27 mouse cellular contexts compared by ENCODE assay signal in genomic region chr16:93667976-93668375, GRCm38 (mm10). TPM values are rescaled to one million over a fixed set of nuclear protein-coding genes. Genes with fewer than 3 reads are reported as not detected.
DNase-seq lines count a peak whose midpoint lies in the region; ATAC-seq lines count a peak whose summit lies in the region.
"Had no signal": no experiment of that assay in that cellular context is flagged by ENCODE, and none has a peak within 500 bp of the region (broad histone marks: within the 10 kb centered on the region; RNA-seq: fewer than 3 reads in every experiment).

No protein-coding gene starts in this region.

- H3K27me3 ChIP-seq in intestine, embryonic 14.5 days (replicated peaks; ENCODE audit: control insufficient read depth, insufficient read depth, low read length), result no peaks in the 10 kb centered on the region
- H3K27me3 ChIP-seq in intestine, embryonic 15.5 days (replicated peaks), result no peaks in the 10 kb centered on the region
- H3K27me3 ChIP-seq in midbrain, embryonic 11.5 days (ENCODE audit: control insufficient read depth, insufficient read depth, low read length), result no peaks in the 10 kb centered on the region
- H3K27me3 ChIP-seq in midbrain, embryonic 15.5 days (replicated peaks), result no peaks in the 10 kb centered on the region
- no peaks in the 10 kb centered on the region for H3K27me3 ChIP-seq in hindbrain, embryonic 12.5 days
- H3K27me3 ChIP-seq: Patski had no signal

- H3K36me3 ChIP-seq in intestine, embryonic 14.5 days (ENCODE audit: control insufficient read depth, insufficient read depth, low read length), result no peaks in the 10 kb centered on the region
- H3K36me3 ChIP-seq in intestine, embryonic 15.5 days, result no peaks in the 10 kb centered on the region
- H3K36me3 ChIP-seq in midbrain, embryonic 11.5 days (ENCODE audit: control insufficient read depth, insufficient read depth, low read length), result no peaks in the 10 kb centered on the region
- H3K36me3 ChIP-seq in midbrain, embryonic 15.5 days (replicated peaks), result no peaks in the 10 kb centered on the region
- no peaks in the 10 kb centered on the region for H3K36me3 ChIP-seq in hindbrain, embryonic 12.5 days
- H3K36me3 ChIP-seq: G1E had no signal

- no peak overlapping the region for H3K27ac ChIP-seq in intestine, embryonic 14.5 days (ENCODE audit: low read depth)
- no peak overlapping the region for H3K27ac ChIP-seq in intestine, embryonic 15.5 days
- H3K27ac ChIP-seq in midbrain, embryonic 11.5 days (ENCODE audit: low read depth, low read length), result no peak overlapping the region
- H3K27ac ChIP-seq in midbrain, embryonic 15.5 days, result no peak overlapping the region
- H3K27ac ChIP-seq in hindbrain, embryonic 12.5 days, result no peak overlapping the region

- no peaks in the 10 kb centered on the region for H3K4me1 ChIP-seq in intestine, embryonic 14.5 days (replicated peaks; ENCODE audit: control insufficient read depth, insufficient read depth, low read length)
- no peaks in the 10 kb centered on the region for H3K4me1 ChIP-seq in intestine, embryonic 15.5 days (replicated peaks)
- H3K4me1 ChIP-seq in midbrain, embryonic 11.5 days (ENCODE audit: control insufficient read depth, insufficient read depth, low read length), result no peaks in the 10 kb centered on the region
- H3K4me1 ChIP-seq in midbrain, embryonic 15.5 days, result no peaks in the 10 kb centered on the region
- H3K4me1 ChIP-seq in hindbrain, embryonic 12.5 days, result no peaks in the 10 kb centered on the region

- ATAC-seq in intestine, embryonic 14.5 days (replicated peaks; ENCODE audit: low FRiP score, low TSS enrichment, low read depth), result no peak
- no peak for ATAC-seq in intestine, embryonic 15.5 days
- no peak for ATAC-seq in midbrain, embryonic 11.5 days (ENCODE audit: low FRiP score)
- ATAC-seq in midbrain, embryonic 15.5 days (replicated peaks), result no peak
- ATAC-seq in hindbrain, embryonic 12.5 days (ENCODE audit: low FRiP score), result no peak
- ATAC-seq: activated CD4-positive, CD25-positive, alpha-beta regulatory T cell, adult 4 months; CD4-positive, CD25-positive, alpha-beta regulatory T cell, adult 4 months; Patski had no signal

- H3K9ac ChIP-seq in intestine, embryonic 14.5 days (ENCODE audit: low read length), result no peak overlapping the region
- H3K9ac ChIP-seq in intestine, embryonic 15.5 days, result no peak overlapping the region
- H3K9ac ChIP-seq in midbrain, embryonic 11.5 days (ENCODE audit: low read length), result no peak overlapping the region
- no peak overlapping the region for H3K9ac ChIP-seq in midbrain, embryonic 15.5 days
- no peak overlapping the region for H3K9ac ChIP-seq in hindbrain, embryonic 12.5 days

- no peak overlapping the region for H3K4me3 ChIP-seq in intestine, embryonic 14.5 days (ENCODE audit: low read depth, low read length)
- H3K4me3 ChIP-seq in intestine, embryonic 15.5 days (replicated peaks), result no peak overlapping the region
- no peak overlapping the region for H3K4me3 ChIP-seq in midbrain, embryonic 11.5 days (ENCODE audit: low read depth, low read length)
- H3K4me3 ChIP-seq in midbrain, embryonic 15.5 days, result no peak overlapping the region
- H3K4me3 ChIP-seq in hindbrain, embryonic 12.5 days, result no peak overlapping the region

- DNase-seq in intestine, embryonic 14.5 days (ENCODE audit: low spot score), result peak; percentile 24
- DNase-seq in midbrain, embryonic 11.5 days (ENCODE audit: low spot score, missing footprints), result peak; percentile 59
- DNase-seq in R1 (ENCODE audit: low read depth, low spot score) (peak; percentile 35), ZHBTc4 (ENCODE audit: low read depth, low spot score) (peak; percentile 57)
- DNase-seq in layer of hippocampus, postnatal 14 days (ENCODE audit: low spot score in 2 of 2), result no peak
- DNase-seq: adrenal gland, adult 2 months; adrenal gland, adult 8-10 months; adrenal gland, postnatal 10 days; adrenal gland, postnatal 14 days; adrenal gland, postnatal 25 days; adrenal gland, postnatal 36 days; B cell, adult 2 months; cerebellum, adult 11 months; cerebellum, adult 11-12 months; cerebellum, adult 18-20 months; cerebellum, adult 2 months had no signal

- no peak overlapping the region for H3K4me2 ChIP-seq in intestine, embryonic 14.5 days (ENCODE audit: low read length)
- H3K4me2 ChIP-seq in intestine, embryonic 15.5 days (replicated peaks), result no peak overlapping the region
- no peak overlapping the region for H3K4me2 ChIP-seq in midbrain, embryonic 11.5 days
- H3K4me2 ChIP-seq in midbrain, embryonic 15.5 days, result no peak overlapping the region
- no peak overlapping the region for H3K4me2 ChIP-seq in hindbrain, embryonic 12.5 days (replicated peaks)

- H3K9me3 ChIP-seq in intestine, embryonic 14.5 days (ENCODE audit: control insufficient read depth, low read length), result peaks cover 10% of the 10 kb centered on the region
- H3K9me3 ChIP-seq in intestine, embryonic 15.5 days, result no peaks in the 10 kb centered on the region
- peaks cover 6% of the 10 kb centered on the region; the same call in 1 of the 2 replicates for H3K9me3 ChIP-seq in midbrain, embryonic 11.5 days (ENCODE audit: control insufficient read depth, low read length)
- H3K9me3 ChIP-seq in midbrain, embryonic 15.5 days, result peaks cover 8% of the 10 kb centered on the region; the same call in 1 of the 2 replicates
- peaks cover 11% of the 10 kb centered on the region for H3K9me3 ChIP-seq in hindbrain, embryonic 12.5 days (replicated peaks)

RNA-seq across cellular contexts. Expression of gene Cbr3, which starts 15.0 kb away (rescaled TPM):
- polyA plus RNA-seq in intestine, embryonic 14.5 days (2014; fragmentation: Nextera tagmentation; extraction: Ambion mirVana), result 1.7 and 1.9 TPM in 2 replicates
- 2.1 and 2.4 TPM in 2 replicates for polyA plus RNA-seq in intestine, embryonic 15.5 days (2015; fragmentation: Nextera tagmentation; extraction: Ambion mirVana)
- 0.72 and 1.1 TPM in 2 replicates for polyA plus RNA-seq in midbrain, embryonic 11.5 days (2014; fragmentation: Nextera tagmentation; extraction: Ambion mirVana)
- polyA plus RNA-seq in midbrain, embryonic 15.5 days (2015; fragmentation: Nextera tagmentation; extraction: Ambion mirVana), result 1.6 and 1.7 TPM in 2 replicates
- total RNA-seq in layer of hippocampus, postnatal 14 days (2021), result 10 to 100 TPM; 10.7 to 14.1 TPM
- polyA plus RNA-seq in hindbrain, embryonic 12.5 days (2016; fragmentation: Nextera tagmentation; extraction: Ambion mirVana), result 0.30 and 0.53 TPM in 2 replicates
- total RNA-seq: G1E, MEL had no signal
- polyA plus RNA-seq: activated CD4-positive, CD25-positive, alpha-beta regulatory T cell, adult 4 months; CD4-positive, CD25-positive, alpha-beta regulatory T cell, adult 4 months; G1E had no signal

RNA-seq across cellular contexts. Expression of gene Gm5678, which starts 40.1 kb away (rescaled TPM):
- polyA plus RNA-seq in intestine, embryonic 14.5 days (2014; fragmentation: Nextera tagmentation; extraction: Ambion mirVana), result 0.19 TPM in 1 of 2 replicates, not detected in the other
- not detected in 2 replicates for polyA plus RNA-seq in intestine, embryonic 15.5 days (2015; fragmentation: Nextera tagmentation; extraction: Ambion mirVana)
- polyA plus RNA-seq in midbrain, embryonic 11.5 days (2014; fragmentation: Nextera tagmentation; extraction: Ambion mirVana), result not detected in 2 replicates
- not detected in 2 replicates for polyA plus RNA-seq in midbrain, embryonic 15.5 days (2015; fragmentation: Nextera tagmentation; extraction: Ambion mirVana)
- total RNA-seq in layer of hippocampus, postnatal 14 days (2021), result 1 to 10 TPM; 1.9 to 2.0 TPM
- polyA plus RNA-seq in hindbrain, embryonic 12.5 days (2016; fragmentation: Nextera tagmentation; extraction: Ambion mirVana), result not detected in 2 replicates
- total RNA-seq: CH12.LX, ES-E14, MEL had no signal
- polyA plus RNA-seq: adrenal gland, adult 2 months; C2C12; CD4-positive, CD25-positive, alpha-beta regulatory T cell, adult 4 months; G1E had no signal

RNA-seq across cellular contexts. Expression of gene Dop1b, which starts 43.7 kb away (rescaled TPM):
- polyA plus RNA-seq in intestine, embryonic 14.5 days (2014; fragmentation: Nextera tagmentation; extraction: Ambion mirVana), result 13.4 and 15.6 TPM in 2 replicates
- 11.6 and 14.4 TPM in 2 replicates for polyA plus RNA-seq in intestine, embryonic 15.5 days (2015; fragmentation: Nextera tagmentation; extraction: Ambion mirVana)
- polyA plus RNA-seq in midbrain, embryonic 11.5 days (2014; fragmentation: Nextera tagmentation; extraction: Ambion mirVana), result 11.7 and 12.7 TPM in 2 replicates
- 40.9 and 43.8 TPM in 2 replicates for polyA plus RNA-seq in midbrain, embryonic 15.5 days (2015; fragmentation: Nextera tagmentation; extraction: Ambion mirVana)
- 100 to 1,000 TPM in 1 of 2 experiments, 10 to 100 TPM in 1; 98.2 to 104 TPM for total RNA-seq in layer of hippocampus, postnatal 14 days (2021)
- polyA plus RNA-seq in hindbrain, embryonic 12.5 days (2016; fragmentation: Nextera tagmentation; extraction: Ambion mirVana), result 22.4 and 25.2 TPM in 2 replicates

Comparison
In these comparisons a context has a peak if more than half of its experiments do, and no peak if none do; other contexts are left out.
1. DNase-seq: peak in intestine, embryonic 14.5 days (single experiment), midbrain, embryonic 11.5 days (single experiment), R1 (single experiment) and ZHBTc4 (single experiment); none in layer of hippocampus, postnatal 14 days (0 of 2).